Mouse (Mus musculus) liver, embryonic 13.5 days (tissue): ENCODE measurements around the gene Mettl23. TPM values are rescaled to one million over a fixed set of nuclear protein-coding genes. Genes with fewer than 3 reads are reported as not detected.

Source experiments
- ATAC-seq: fragments of 200-750 bp; cut with Nextera tagmentation; 2 replicates; pipeline ENCODE4 v1.8.0; 2017; ENCODE audit warnings: low read depth, mild to moderate bottlenecking, moderate number of reproducible peaks, moderate library complexity
- DNase-seq: peaks from one replicate; pipeline ENCODE4 v3.0.0; 2022
- H3K27ac ChIP-seq: fragments of 300-500 bp; sonication (generic); 2 replicates; pipeline ENCODE4 v1.5.1; 2015; ENCODE audit warnings: moderate library complexity, mild to moderate bottlenecking, inconsistent platforms
- H3K27me3 ChIP-seq: fragments of 300-500 bp; sonication (generic); 2 replicates; pipeline ENCODE4 v1.6.1; 2015; ENCODE audit warnings: mild to moderate bottlenecking, inconsistent platforms
- H3K36me3 ChIP-seq: fragments of 300-500 bp; sonication (generic); 2 replicates; pipeline ENCODE4 v1.6.1; 2015; ENCODE audit warnings: mild to moderate bottlenecking, inconsistent platforms
- H3K4me1 ChIP-seq: fragments of 300-500 bp; sonication (generic); replicated peaks from 2 replicates; pipeline ENCODE4 v1.6.1; 2015; ENCODE audit warnings: inconsistent platforms
- H3K4me2 ChIP-seq: fragments of 300-500 bp; sonication (generic); 2 replicates; pipeline ENCODE4 v1.6.1; 2015; ENCODE audit warnings: inconsistent platforms, mild to moderate bottlenecking, moderate library complexity
- H3K4me3 ChIP-seq: fragments of 300-500 bp; sonication (generic); replicated peaks from 2 replicates; pipeline ENCODE4 v1.5.1; 2015; ENCODE audit warnings: mild to moderate bottlenecking, inconsistent platforms
- H3K9ac ChIP-seq: fragments of 300-500 bp; sonication (generic); 2 replicates; pipeline ENCODE4 v1.6.1; 2015; ENCODE audit warnings: mild to moderate bottlenecking, inconsistent platforms
- H3K9me3 ChIP-seq: fragments of 300-500 bp; sonication (generic); replicated peaks from 2 replicates; pipeline ENCODE4 v1.6.1; 2016; ENCODE audit warnings: inconsistent platforms
- WGBS: fragments of 180-500 bp; shearing (Covaris S2); methylation state at CpG from one replicate; pipeline ENCODE4 v1.1.7; 2015; ENCODE audit not compliant: insufficient replicate concordance; 5-methylcytosine and 5-hydroxymethylcytosine counted together
- polyA plus RNA-seq: library from polyadenylated mRNA; unstranded; fragments of >200 nt; fragmentation: Nextera tagmentation; extraction: Ambion mirVana; gene quantifications from 2 replicates; pipeline ENCODE4 v1.2.1, GENCODE M21; 2015

Mettl23 gene
- polyA plus RNA-seq, 1 experiment from 2014 or later, result 47.0 TPM

DNA sequence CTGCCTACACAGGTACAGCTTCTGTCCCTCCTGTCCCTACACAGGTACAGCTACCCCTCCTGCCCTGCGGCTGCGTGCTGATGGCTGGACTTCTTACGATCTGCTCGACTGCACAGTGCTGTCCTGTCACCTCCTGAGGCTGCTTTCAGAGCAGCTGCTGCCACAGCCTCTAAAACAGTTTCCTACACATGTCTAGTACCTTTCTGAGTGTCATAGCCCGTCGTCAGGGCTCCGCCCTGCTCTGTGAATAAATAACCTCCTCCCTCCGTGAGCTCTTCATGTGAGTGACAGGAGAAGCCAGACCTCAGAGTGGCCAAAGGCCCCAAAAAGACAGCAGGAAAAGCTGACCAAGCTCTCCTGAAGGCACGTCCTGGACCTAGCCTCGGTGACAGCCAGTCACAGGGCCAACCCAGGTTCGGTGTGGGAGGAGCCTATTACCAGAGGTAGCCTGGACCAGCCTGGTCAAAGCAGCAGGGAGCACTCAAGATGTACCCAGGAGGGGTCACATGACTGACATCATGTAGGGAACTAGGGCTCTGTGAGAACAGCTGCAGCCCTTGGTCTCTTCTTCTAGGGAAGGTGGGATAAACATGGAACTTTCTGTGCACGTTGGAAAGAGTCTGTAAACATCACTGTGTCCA, 23.0 kb downstream of the Mettl23 start:
- Histone ChIP-seq H3K4me2 (no peak overlapping the region), H3K9me3 (no peaks in the 10 kb centered on the region), H3K4me1 (no peaks in the 10 kb centered on the region), H3K4me3 (no peak overlapping the region), H3K27me3 (no peaks in the 10 kb centered on the region), H3K27ac (no peak overlapping the region), H3K36me3 (peaks cover 49% of the 10 kb centered on the region), H3K9ac (no peak overlapping the region)
- no peak for DNase-seq
- no peak for ATAC-seq
- WGBS, result 73% methylated on average over 12 of the region's 12 CpGs

DNA sequence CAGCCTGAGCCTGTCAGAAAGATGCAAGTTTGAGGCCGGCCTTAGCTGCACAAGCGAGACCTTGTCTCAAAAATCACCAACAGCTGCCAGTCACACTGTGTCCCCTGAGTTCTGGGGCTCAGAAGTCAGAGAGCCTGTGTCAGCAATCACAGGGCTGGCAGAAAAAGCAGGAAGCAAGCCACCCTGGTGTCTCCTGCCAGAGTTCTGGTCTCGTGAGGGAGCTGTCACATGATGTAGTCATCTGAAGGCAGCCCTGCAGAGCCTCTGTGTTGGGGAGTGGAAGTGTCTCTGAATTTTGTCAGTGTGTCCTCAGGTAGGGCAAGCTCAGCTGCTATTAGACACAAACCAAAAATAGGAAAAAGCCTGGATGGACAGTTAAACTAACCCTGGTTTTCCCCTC, 25.1 kb downstream of the Mettl23 start:
- H3K4me1 ChIP-seq, result no peaks in the 10 kb centered on the region
- H3K9ac ChIP-seq, result no peak overlapping the region
- no peaks in the 10 kb centered on the region for H3K9me3 ChIP-seq
- peaks cover 47% of the 10 kb centered on the region for H3K36me3 ChIP-seq
- H3K4me2 ChIP-seq, result no peak overlapping the region
- H3K27me3 ChIP-seq, result no peaks in the 10 kb centered on the region
- no peak for DNase-seq
- 66% methylated on average over 3 of the region's 3 CpGs for WGBS
- H3K27ac ChIP-seq, result no peak overlapping the region
- ATAC-seq, result no peak
- H3K4me3 ChIP-seq, result no peak overlapping the region

DNA sequence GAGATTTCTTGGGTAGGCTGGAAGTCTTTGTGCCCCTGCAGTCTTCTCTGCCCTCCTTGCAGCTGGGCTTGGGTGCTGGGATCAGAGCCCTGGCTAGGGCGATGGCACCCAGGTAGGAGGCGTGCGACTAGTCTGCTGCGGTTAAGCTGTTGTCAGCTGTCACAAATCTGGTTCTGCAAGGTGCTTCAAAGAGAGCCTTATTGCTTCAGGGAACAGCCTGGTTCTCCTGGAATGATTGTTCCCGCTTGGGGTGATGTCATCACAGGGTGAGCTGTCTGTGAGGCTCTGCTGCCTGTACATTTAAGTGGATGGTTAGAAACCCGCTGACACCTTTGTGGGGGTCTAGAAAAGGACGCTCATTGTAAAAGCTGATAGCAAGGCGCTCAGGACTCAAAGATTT, 26.1 kb downstream of the Mettl23 start:
- Histone ChIP-seq H3K9me3 (no peaks in the 10 kb centered on the region), H3K36me3 (peaks cover 51% of the 10 kb centered on the region), H3K9ac (no peak overlapping the region), H3K4me2 (no peak overlapping the region), H3K4me3 (no peak overlapping the region), H3K27me3 (no peaks in the 10 kb centered on the region), H3K4me1 (no peaks in the 10 kb centered on the region), H3K27ac (no peak overlapping the region)
- DNase-seq, result no peak
- WGBS, result 78% methylated on average over 8 of the region's 8 CpGs
- ATAC-seq, result no peak

DNA sequence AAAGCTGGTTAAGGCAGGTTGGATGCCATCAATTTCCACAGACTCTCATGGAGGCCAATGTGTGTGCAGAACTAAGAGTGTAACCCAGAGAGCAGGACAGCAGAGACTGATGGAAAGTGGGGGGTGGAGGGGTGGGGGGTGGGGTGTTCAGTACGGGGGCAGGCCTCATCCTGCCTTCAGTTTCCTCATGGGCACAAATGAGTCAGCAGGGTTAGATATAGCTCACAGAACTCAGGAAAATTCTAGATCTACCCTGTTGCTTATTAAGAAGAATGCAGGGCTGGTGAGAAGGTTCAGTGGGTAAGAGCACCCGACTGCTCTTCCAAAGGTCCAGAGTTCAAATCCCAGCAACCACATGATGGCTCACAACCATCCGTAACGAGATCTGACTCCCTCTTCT, 26.6 kb downstream of the Mettl23 start:
- no peak for DNase-seq
- H3K36me3 ChIP-seq, result peaks cover 49% of the 10 kb centered on the region
- H3K9me3 ChIP-seq, result no peaks in the 10 kb centered on the region
- no peak overlapping the region for H3K4me3 ChIP-seq
- H3K4me1 ChIP-seq, result no peaks in the 10 kb centered on the region
- H3K4me2 ChIP-seq, result no peak overlapping the region
- H3K27ac ChIP-seq, result no peak overlapping the region
- no peak overlapping the region for H3K9ac ChIP-seq
- no peaks in the 10 kb centered on the region for H3K27me3 ChIP-seq
- 74% methylated on average over 4 of the region's 4 CpGs for WGBS
- no peak for ATAC-seq

DNA sequence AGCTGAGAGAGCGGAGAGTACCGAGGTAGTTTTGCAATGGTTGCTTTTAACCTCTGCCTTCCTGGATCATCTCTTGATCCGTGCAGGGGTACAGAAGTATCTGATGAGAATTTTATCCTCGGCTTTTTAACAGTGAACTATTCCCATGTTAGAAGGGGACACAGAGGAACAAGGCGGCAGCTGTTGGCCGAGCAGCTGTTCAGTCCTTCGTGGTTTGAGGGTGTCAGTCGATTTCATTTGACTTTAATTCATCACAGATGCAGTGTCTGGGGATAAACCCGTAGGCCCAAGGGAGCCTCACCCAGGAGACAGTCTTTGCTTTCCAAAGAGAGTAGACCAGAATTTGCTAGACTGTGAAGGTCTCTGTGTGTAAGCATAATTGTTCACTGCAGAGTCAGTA, 28.5 kb downstream of the Mettl23 start:
- Histone ChIP-seq H3K4me1 (no peaks in the 10 kb centered on the region), H3K27me3 (no peaks in the 10 kb centered on the region), H3K36me3 (peaks cover 46% of the 10 kb centered on the region), H3K9me3 (no peaks in the 10 kb centered on the region), H3K4me2 (no peak overlapping the region), H3K9ac (no peak overlapping the region), H3K4me3 (no peak overlapping the region), H3K27ac (no peak overlapping the region)
- WGBS, result 79% methylated on average over 9 of the region's 9 CpGs
- DNase-seq (no peak), ATAC-seq (no peak)

DNA sequence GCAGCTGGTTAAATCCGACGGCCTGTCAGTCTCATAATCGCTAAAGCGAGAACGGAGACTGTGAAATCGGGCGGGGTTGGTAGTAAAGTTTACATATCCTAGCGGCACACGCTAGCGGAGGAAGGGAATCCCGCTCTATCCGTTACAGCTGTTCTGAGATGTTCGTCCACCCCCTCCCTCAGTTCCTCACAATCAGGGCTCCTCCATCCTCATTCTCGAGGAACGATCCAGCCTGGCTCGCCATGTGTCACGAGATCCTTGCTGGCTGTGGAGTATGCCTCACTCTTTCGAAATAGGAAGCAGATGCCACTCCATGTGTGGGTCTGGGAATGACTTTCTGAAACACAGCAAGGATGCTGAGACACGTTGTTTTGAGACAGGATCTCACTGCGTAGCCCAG, 30.9 kb downstream of the Mettl23 start:
- Histone ChIP-seq H3K4me3 (no peak overlapping the region), H3K27me3 (no peaks in the 10 kb centered on the region), H3K9me3 (no peaks in the 10 kb centered on the region), H3K27ac (no peak overlapping the region), H3K4me1 (no peaks in the 10 kb centered on the region), H3K9ac (no peak overlapping the region), H3K36me3 (peaks cover 45% of the 10 kb centered on the region), H3K4me2 (no peak overlapping the region)
- DNase-seq, result no peak
- no peak for ATAC-seq
- 84% methylated on average over 20 of the region's 20 CpGs for WGBS

DNA sequence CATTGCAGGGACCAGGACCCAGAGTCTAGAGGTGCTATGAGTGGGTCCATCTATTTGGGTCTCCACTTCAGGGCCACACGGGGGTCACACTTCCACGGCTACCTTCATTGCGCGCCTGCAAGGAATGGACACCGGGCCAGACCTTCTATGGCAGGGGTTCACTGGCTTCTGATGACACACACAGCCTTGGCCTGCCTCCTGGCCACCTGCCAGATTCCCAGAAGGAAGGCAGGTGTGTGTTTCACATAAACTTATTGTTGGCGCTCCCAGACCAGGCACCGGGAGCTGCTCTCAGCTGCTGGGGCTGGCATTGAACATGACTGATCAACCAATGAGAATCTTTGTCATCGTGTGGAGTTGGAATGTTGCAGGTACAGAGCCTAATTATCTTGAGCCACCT, 35.4 kb downstream of the Mettl23 start:
- H3K4me3 ChIP-seq, result no peak overlapping the region
- no peaks in the 10 kb centered on the region for H3K4me1 ChIP-seq
- no peaks in the 10 kb centered on the region for H3K9me3 ChIP-seq
- no peak overlapping the region for H3K9ac ChIP-seq
- no peak overlapping the region for H3K4me2 ChIP-seq
- WGBS, result 86% methylated on average over 8 of the region's 8 CpGs
- H3K36me3 ChIP-seq, result peaks cover 17% of the 10 kb centered on the region
- H3K27me3 ChIP-seq, result no peaks in the 10 kb centered on the region
- no peak for ATAC-seq
- H3K27ac ChIP-seq, result no peak overlapping the region
- DNase-seq, result no peak

DNA sequence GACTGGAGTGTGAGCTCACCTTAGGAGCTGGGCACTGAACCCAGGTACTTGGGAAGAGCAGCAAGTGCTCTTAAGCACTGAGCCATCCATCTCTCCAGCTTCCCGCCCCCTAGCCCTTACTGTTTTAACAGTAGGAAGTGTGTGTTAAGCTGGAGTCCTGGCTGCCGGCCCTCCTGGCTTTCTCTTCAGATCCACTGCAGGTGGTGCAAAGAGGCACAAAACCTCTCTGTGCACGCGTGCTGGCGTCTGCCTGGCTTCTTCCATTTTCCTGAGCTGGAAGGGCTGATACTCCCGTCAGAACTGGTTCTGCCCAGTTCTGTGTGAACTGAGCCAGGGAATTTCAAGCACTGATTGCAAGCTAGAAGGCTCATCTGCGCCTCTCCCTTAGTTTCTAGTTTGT, 37.8 kb downstream of the Mettl23 start:
- DNase-seq, result no peak
- 62% methylated on average over 7 of the region's 7 CpGs for WGBS

DNA sequence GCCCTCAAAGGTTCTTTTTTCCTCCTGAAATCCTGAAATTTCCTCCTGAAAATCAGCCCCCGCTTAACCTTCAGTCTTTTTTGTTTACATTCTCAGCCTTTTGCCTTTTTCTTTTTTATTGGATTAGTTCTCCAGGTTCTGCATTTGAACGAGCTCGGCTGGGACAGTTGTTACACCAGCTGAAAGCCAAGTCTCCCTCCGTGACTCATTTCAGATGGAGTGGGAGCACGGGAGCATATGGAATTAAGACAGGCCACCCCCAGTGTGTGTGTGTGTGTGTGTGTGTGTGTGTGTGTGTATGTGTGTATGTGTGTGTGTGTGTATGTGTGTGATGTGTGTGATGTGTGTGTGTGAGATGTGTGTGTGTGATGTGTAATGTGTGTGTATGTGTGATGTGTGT, 38.4 kb downstream of the Mettl23 start:
- Histone ChIP-seq H3K36me3 (no peaks in the 10 kb centered on the region), H3K4me1 (peaks cover 4% of the 10 kb centered on the region), H3K27me3 (peaks cover 15% of the 10 kb centered on the region; the same call in 1 of the 2 replicates), H3K27ac (no peak overlapping the region), H3K9me3 (no peaks in the 10 kb centered on the region), H3K4me3 (no peak overlapping the region), H3K9ac (no peak overlapping the region), H3K4me2 (no peak overlapping the region)
- ATAC-seq (no peak), DNase-seq (no peak)
- WGBS, result 65% methylated on average over 5 of the region's 5 CpGs

More for the DNA sequence above, 37.8 kb downstream of the Mettl23 start:
- no peak for ATAC-seq
- Histone ChIP-seq H3K9me3 (no peaks in the 10 kb centered on the region), H3K4me3 (no peak overlapping the region), H3K27me3 (peaks cover 9% of the 10 kb centered on the region; the same call in 1 of the 2 replicates), H3K36me3 (0 out of 2 replicates have a peak, but pooled peaks cover under 1% of the 10 kb centered on the region), H3K9ac (no peak overlapping the region), H3K4me1 (peaks cover 4% of the 10 kb centered on the region), H3K27ac (no peak overlapping the region), H3K4me2 (no peak overlapping the region)

DNA sequence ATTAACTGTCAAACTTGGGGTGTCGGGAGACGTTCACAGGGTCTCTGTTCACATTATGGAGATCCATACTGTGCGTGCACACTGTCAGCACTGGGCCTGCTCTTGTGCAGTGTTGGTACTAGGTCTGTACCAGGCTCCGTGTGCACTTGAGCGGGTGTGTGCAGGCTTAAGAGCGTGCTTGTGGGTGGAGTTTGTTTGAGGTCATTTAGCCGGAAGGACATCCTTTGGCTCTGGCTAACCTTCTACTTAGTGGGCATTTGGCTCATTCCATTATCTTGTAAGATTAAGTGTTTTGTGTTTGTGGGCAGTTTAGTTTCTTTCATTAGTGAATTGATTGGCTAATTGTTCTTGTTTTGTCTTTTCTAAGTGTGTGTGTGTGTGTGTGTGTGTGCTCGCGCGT, 39.4 kb downstream of the Mettl23 start:
- H3K27ac ChIP-seq, result no peak overlapping the region

DNA sequence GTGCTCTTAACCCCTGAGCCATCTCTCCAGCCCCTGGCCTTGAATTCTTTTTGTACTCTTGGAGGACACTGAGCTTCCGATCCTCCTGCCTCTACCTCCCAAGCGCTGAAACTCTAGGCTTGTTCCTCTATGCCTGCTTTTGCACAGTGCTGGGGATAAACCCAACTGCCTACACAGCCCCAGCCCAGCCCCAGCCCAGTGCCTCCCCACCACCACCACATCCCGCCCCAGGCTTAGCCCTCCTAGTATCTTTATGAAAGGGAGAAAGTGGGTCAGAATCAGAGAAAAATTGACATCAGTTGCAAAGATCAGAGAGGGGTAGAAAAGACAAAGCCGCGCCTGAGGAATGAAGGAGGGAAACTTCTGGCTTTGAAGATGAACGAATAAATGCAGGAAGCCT, 41.0 kb downstream of the Mettl23 start:
- Histone ChIP-seq H3K4me2 (no peak overlapping the region), H3K27ac (no peak overlapping the region), H3K27me3 (peaks cover 24% of the 10 kb centered on the region), H3K36me3 (no peaks in the 10 kb centered on the region), H3K9me3 (no peaks in the 10 kb centered on the region), H3K9ac (no peak overlapping the region), H3K4me3 (no peak overlapping the region), H3K4me1 (peaks cover 4% of the 10 kb centered on the region)
- WGBS, result 81% methylated on average over 6 of the region's 6 CpGs
- DNase-seq, result no peak
- ATAC-seq, result no peak

More for the DNA sequence above, 39.4 kb downstream of the Mettl23 start:
- H3K4me2 ChIP-seq, result no peak overlapping the region
- ATAC-seq, result no peak
- 79% methylated on average over 10 of the region's 10 CpGs for WGBS
- peaks cover 4% of the 10 kb centered on the region for H3K4me1 ChIP-seq
- no peak for DNase-seq
- H3K9ac ChIP-seq, result no peak overlapping the region
- H3K9me3 ChIP-seq, result no peaks in the 10 kb centered on the region
- H3K27me3 ChIP-seq, result peaks cover 24% of the 10 kb centered on the region
- H3K36me3 ChIP-seq, result no peaks in the 10 kb centered on the region
- no peak overlapping the region for H3K4me3 ChIP-seq
